Mouse (Mus musculus) NIH3T3 (cell line): Measurements from ENCODE around the gene Tenm3.

Experiments used
- DNase-seq: peaks from one replicate; pipeline ENCODE4 v3.0.0-alpha.2; 2012; ENCODE audit warnings: low read depth

The Tenm3 gene

GRCm38 (mm10) chr8:48274566-48274965, 569.2 kb downstream of the Tenm3 start:
- no peak for DNase-seq

DNA sequence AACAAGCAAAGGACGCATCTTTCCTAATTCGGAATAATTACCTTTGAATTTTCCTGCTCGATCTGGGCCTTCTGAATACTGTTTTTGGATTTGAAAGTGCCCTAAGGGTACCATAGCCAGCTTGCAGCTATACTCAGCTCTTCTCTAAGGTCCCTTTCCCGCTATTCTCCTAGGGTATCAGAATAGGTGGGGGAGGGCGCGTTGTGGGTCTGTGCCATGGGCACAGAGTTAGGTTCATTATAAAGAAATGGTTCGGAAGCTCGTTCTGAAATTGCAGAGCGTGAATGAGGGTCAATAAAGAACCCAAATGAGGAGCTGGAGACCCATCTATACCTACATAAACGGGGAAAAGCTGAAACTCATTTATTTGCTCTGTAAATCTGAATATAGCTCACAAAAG, 575.1 kb downstream of the Tenm3 start:
- no peak for DNase-seq

DNA sequence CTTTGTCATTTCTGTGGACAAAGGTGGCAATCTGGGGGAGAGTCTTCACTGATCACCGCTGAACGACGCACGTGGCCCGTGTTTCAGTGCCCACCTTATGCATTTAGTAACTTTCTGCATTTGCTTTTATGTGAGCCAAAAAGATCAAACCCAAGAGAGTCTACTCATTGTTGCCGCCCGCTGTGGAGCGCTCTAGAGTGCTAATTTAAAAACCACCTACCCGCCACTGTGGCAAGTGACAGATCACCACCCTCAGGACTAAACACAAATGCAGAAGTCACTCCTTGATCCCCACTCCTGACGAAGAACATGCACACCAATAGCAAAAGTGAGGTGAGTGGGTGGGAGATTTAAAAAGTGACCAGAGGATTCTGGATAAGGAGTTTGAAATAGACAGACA, 583.5 kb downstream of the Tenm3 start:
- DNase-seq: no peak

- DNase-seq: no peak
Observed at GRCm38 (mm10) chr8:48259832-48260231, 583.9 kb downstream of the Tenm3 start.

GRCm38 (mm10) chr8:48243876-48244275, 599.9 kb downstream of the Tenm3 start:
- peak; percentile 5 for DNase-seq

- no peak for DNase-seq
Observed at GRCm38 (mm10) chr8:48240917-48241531, 602.7 kb downstream of the Tenm3 start.

GRCm38 (mm10) chr8:48236968-48237367, 606.8 kb downstream of the Tenm3 start:
- no peak for DNase-seq

DNA sequence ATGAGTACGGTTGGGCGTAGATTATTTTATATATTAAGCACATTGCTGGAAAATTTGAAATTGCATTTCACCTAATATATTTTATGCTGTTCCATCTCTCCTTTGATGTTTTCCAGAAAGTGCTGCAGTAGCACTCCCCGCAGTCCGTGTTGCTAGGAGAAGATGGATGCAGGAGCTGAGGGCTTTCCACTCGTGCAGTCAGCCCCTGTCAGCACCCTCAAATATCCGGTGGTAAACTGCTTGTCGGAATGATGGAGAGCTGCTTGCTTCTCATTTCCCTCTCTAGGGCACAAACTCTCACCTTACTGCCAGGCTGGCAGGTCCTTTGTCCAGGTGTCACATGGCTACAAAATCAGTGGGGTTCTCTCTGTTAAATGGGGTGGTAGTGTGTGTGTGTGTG, 610.8 kb downstream of the Tenm3 start:
- no peak for DNase-seq

- DNase-seq: no peak
Observed at GRCm38 (mm10) chr8:48231882-48232281, 611.9 kb downstream of the Tenm3 start.

DNA sequence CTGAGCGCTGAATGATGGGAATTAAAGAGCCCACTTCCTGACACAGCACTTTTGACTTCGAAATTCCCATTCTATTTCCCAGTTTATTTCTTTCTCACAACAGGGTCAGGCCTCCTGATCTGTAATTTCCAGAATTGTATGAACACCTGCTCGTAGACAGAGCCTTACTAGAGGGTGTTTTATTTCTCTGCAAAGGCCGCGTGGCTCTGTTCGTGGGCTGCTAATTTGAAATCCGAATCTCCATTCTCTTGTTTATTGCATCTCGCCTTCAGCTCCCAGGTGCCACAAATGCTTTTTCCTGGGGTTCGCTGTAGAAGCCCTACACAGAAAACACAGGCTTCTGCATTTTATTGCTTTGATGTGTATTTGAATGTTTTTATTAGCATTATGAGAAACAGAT, 612.4 kb downstream of the Tenm3 start:
- no peak for DNase-seq

- no peak for DNase-seq
Observed at GRCm38 (mm10) chr8:48228676-48229075, 615.1 kb downstream of the Tenm3 start.

- DNase-seq: no peak
Observed at GRCm38 (mm10) chr8:48224753-48225152, 619.0 kb downstream of the Tenm3 start.

- DNase-seq: peak; percentile 82
Observed at GRCm38 (mm10) chr8:48222429-48222769, 621.4 kb downstream of the Tenm3 start.

DNA sequence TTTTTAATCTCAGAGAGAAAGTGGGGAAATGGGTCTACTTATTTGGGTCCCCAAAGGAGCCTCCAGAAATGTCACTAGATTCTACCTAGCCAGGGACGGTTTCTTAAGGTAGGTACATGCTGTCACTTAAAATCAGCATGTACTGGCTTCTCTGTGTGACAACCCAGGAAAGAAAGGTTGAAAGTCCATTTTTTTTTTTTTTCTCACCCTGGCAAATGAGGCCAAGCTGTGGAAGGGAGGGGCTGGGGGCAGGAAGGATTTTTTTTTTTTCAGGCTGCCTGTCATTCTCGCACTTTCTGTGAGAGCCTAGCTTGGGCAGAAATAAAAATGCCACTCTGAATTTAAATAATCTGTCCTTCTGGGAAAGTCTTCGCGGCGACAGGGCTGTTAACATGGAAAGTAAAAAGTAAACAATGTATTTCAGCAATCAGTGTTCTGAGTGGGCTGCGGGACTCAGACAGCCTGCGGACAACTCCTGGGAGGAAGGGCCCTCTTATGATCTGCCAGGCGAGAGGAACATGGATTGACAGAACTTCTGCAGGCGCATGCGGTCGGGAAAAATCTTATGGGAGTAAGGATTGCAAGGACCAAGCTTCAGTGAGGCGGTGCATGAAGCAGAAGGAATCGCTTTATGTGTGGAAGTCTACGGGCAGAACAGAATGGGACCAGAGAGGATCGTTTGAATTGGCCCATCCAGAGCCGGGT, 621.9 kb downstream of the Tenm3 start:
- no peak for DNase-seq

DNA sequence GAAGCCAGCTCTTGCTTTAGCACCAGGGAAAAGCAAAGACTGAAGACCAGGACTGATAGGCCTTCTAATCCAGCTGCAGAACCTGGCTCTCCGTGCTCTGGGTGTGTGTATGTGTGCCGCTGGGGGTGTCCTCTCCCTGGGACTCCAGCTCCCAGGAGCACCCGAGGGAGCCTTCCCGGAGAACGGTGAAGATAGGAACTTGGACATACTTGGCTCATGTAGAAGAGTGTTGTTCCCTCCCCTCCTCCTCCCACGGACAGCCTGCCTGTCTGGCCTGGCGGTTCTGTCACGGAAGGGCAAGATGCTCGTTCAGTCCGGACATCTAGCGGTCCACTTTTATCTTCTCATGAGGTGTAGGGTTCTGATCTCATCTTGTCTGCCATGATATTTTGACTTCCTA, 622.4 kb downstream of the Tenm3 start:
- DNase-seq: no peak

DNA sequence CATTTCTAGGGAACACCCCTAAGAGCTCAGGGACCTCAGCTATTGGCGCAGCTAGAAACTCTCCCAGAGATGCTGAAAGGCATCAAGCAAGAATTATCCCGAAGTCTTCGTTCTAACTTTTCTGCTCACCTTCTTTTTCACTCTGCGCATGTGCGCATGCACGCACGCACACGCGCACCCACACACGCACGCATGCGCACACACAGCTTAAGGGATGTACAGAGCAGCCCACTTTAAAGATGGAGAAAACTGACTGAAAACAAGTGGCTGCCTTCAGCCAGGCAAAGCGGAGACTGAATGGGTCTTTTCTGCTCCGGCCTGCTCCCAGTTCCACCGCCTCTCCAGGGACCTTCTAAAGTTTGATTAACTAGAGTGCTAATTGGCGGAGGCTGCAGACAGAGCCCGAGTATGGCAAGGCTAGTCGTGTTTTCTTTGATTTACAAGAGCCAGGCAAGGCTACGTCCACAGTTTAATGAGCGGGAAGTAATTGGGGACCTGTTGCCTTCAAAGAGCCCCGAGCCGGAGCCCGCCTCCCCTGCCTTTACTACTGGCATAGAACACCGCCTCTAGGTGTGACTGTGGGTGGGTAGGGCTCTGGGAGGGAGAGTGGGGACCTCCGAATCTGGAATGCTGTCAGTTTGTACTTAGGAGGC, 623.1 kb downstream of the Tenm3 start:
- DNase-seq: no peak

- DNase-seq: no peak
Observed at GRCm38 (mm10) chr8:48215071-48215501, 628.7 kb downstream of the Tenm3 start.

- DNase-seq: no peak
Observed at GRCm38 (mm10) chr8:48214386-48214785, 629.4 kb downstream of the Tenm3 start.

DNA sequence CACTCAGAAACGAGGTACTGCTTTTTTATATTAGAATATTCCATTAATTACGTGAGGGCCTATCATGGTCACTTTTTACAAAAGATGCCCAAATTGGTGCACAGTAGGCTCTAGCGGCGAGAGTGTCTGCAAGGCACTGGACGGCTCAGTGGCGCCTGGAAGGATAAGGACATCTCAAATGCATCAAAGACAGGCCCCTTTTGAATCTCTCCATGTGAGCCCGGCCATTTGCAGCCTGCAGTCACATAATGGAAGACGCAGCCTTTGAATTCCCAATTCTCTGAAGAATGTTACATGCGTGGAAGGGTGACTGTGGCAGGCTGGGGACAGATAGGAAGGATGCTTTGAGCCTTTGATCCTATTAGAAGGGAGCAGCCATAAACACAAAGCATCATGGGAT, 631.8 kb downstream of the Tenm3 start:
- DNase-seq: no peak

- no peak for DNase-seq
Observed at GRCm38 (mm10) chr8:48207567-48207966, 636.2 kb downstream of the Tenm3 start.

DNA sequence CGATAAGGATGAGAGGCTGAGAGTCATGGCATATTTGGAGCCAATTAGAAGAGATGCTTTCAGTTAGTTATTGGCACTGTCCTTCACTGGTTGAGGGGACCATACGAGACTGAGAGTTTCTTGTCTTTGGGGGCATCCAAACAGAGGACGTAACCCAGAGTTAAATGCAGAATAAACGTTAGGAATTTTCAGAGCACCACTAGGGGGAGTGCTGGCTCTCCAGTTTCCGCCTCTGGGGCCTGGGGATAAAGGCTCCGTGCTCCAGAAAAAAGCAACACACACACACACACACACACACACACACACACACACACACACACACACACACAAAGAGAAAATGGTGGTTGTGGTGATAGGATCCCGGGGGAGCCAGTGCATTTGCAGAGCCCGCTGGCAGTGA, 636.8 kb downstream of the Tenm3 start:
- peak; percentile 17 for DNase-seq

GRCm38 (mm10) chr8:48204838-48205345, 638.9 kb downstream of the Tenm3 start:
- no peak for DNase-seq

DNA sequence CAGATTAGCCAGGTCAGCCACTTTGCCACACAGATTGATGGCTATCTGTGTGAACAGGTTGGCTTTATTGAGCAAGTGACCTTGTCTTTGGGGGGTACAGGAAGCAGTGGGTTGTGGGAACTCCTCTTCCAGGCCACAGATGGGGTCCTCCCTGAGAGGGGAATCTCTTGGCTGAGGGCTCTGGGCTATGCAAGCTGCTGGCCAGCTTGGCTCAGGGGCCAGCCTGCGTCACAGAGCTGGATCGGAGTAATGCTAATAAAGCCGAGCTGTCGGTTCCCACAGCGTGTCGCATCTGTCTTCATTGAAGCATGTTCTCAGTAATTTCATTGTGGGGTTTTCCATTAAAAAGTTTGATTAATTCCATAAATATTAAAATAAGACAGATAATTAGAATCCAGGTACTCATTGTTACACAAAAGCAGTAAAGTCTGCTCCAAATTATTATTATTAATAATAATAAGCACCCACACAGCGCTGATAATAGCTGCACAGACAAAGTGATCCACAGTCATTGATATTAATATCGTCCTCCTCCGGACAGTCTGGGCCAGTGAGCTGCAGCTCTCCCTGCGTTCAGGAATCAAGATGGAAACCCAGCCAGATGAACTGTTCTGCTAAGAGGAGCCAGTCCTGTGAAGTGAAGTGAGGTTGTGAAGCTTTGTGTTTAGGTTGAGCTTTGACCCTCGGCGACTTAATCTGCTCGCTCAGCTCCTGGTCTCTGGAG, 639.5 kb downstream of the Tenm3 start:
- no peak for DNase-seq
